Mouse (Mus musculus) lung, adult 2 months (tissue): Measurements from ENCODE around the gene Unc5b.

ENCODE experiments used
- CTCF ChIP-seq: fragments of 200-500 bp; IDR thresholded peaks from 2 replicates; pipeline ENCODE4 v1.5.1; 2011; ENCODE audit warnings: mild to moderate bottlenecking, low read length, control low read depth; ENCODE audit not compliant: insufficient read depth
- POLR2A ChIP-seq: fragments of 200-500 bp; IDR thresholded peaks from 2 replicates; pipeline ENCODE4 v1.6.1; 2011; ENCODE audit warnings: low read depth, mild to moderate bottlenecking, control low read depth, low read length, borderline replicate concordance; ENCODE audit errors: extremely low read depth

DNA sequence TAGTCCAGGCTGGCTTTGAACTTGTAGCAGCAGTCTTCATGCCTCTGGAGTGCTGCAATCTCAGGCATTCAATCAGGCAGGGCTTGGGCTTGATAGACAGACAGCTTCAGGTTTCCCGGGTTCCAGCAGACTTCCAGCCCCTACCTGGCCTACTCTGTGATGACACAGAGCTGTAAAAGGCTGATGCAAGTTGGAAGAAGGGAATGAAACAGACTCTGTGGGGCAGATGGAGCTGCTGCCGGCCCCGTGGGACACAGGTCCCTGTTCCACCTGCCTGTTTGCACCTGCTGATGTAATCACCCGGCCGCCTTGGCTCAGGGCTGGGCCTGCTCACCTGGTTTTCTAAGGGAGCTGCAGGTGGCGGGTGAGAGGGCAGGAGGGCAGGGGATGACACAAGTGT, 40.5 kb downstream of the Unc5b start:
- TF ChIP-seq CTCF, result no peak
- no peak for TF ChIP-seq POLR2A
